Mouse (Mus musculus) cerebellum, adult (tissue): ENCODE data around the gene Abcb1a.
"Not testable (repeated sequence)": the region's sequence is repeated elsewhere in the genome, so short reads cannot be mapped to it uniquely, and the experiment has no call there.

Experiments used
- ATAC-seq: cut with Nextera tagmentation; 2 replicates; pipeline ENCODE4 v1.9.2; 2017; ENCODE audit warnings: mild to moderate bottlenecking, moderate library complexity, mixed read lengths; ENCODE audit not compliant: insufficient number of reproducible peaks, low FRiP score, low TSS enrichment

Gene Abcb1a

GRCm38 (mm10) chr5:8722867-8723266, 63.0 kb downstream of the Abcb1a start:
- ATAC-seq: no peak

- ATAC-seq: no peak
Observed at GRCm38 (mm10) chr5:8727760-8728159, 67.9 kb downstream of the Abcb1a start.

- no peak for ATAC-seq
Observed at GRCm38 (mm10) chr5:8732639-8733038, 72.8 kb downstream of the Abcb1a start.

GRCm38 (mm10) chr5:8733307-8733706, 73.4 kb downstream of the Abcb1a start:
- not testable (repeated sequence) for ATAC-seq

- no peak for ATAC-seq
Observed at GRCm38 (mm10) chr5:8736389-8736788, 76.5 kb downstream of the Abcb1a start.

- no peak for ATAC-seq
Observed at GRCm38 (mm10) chr5:8737062-8737461, 77.2 kb downstream of the Abcb1a start.

GRCm38 (mm10) chr5:8747244-8747643, 87.4 kb downstream of the Abcb1a start:
- ATAC-seq: not testable (repeated sequence)

GRCm38 (mm10) chr5:8772866-8773265, 113.0 kb downstream of the Abcb1a start:
- no peak for ATAC-seq

- ATAC-seq: no peak
Observed at GRCm38 (mm10) chr5:8778311-8778710, 118.4 kb downstream of the Abcb1a start.

GRCm38 (mm10) chr5:8778751-8779150, 118.9 kb downstream of the Abcb1a start:
- ATAC-seq: no peak

GRCm38 (mm10) chr5:8792281-8792680, 132.4 kb downstream of the Abcb1a start:
- no peak for ATAC-seq
